Mouse (Mus musculus): Measurements from ENCODE around the gene Mecom. TPM values are rescaled to one million over a fixed set of nuclear protein-coding genes. Genes with fewer than 3 reads are reported as not detected.
A peak's percentile ranks its signal among the peaks of the same experiment; 100 is the strongest.

The Mecom gene
- polyA plus RNA-seq, 1 experiment from 2014 or later = 10.2 TPM

DNA sequence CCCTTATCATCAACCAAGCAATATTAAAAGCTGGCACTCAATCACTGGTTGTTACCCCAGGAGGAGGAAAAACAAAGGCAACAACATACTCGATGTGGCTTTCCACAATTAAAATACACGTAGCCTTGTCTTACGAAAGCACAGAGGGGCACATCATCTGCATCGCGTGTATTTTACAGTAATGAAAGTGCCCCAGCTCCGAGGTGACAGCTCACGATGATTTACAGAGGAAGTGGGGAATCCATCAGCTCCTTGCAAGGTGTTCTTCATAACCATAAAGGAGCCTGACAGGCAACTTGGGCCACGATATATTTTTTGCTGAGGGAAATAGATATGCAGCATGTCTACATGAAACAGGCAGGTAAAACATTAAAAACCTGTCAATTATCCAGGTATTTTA lies 341.7 kb downstream of the Mecom start:
- no peaks in the 10 kb centered on the region for H3K4me1 ChIP-seq (ENCODE audit: control insufficient read depth, insufficient read depth, low read length)

DNA sequence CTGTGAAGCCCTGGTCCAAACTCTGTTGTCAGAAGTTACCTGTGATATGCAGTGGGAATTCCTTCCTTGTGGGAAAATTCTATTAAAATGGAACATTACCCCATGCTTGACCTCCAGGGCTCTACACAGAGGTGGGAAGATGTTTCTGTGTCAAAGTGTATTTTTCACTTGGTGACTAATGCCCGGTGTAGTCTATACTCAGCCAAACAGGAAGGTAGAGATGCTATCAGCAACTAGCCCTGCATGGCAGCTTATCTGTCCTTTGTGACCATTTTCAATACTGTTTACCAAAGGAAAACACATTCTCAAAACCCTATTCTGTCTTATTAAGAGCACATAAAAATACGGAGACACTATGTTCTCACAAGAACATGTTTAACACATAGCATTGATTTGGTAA lies 344.0 kb downstream of the Mecom start:
- no peak overlapping the region for H3K27ac ChIP-seq (ENCODE audit: low read length)
- no peaks in the 10 kb centered on the region for H3K4me1 ChIP-seq (ENCODE audit: control insufficient read depth, insufficient read depth, low read length)
- ATAC-seq = no peak
- WGBS = 57% methylated on average over 2 of the region's 2 CpGs
- no peaks in the 10 kb centered on the region for H3K9me3 ChIP-seq (ENCODE audit: control insufficient read depth, low read length)
- H3K9ac ChIP-seq (ENCODE audit: low read depth, low read length) = no peak overlapping the region
- H3K4me3 ChIP-seq (ENCODE audit: low read length) = no peak overlapping the region
- H3K4me2 ChIP-seq (ENCODE audit: low read depth, low read length) = no peak overlapping the region
- H3K27me3 ChIP-seq (replicated peaks; ENCODE audit: control insufficient read depth, insufficient read depth, low read length) = no peaks in the 10 kb centered on the region
- no peaks in the 10 kb centered on the region for H3K36me3 ChIP-seq (ENCODE audit: control insufficient read depth, insufficient read depth, low read length)

More for the DNA sequence above, 341.7 kb downstream of the Mecom start:
- no peaks in the 10 kb centered on the region for H3K27me3 ChIP-seq (replicated peaks; ENCODE audit: control insufficient read depth, insufficient read depth, low read length)
- ATAC-seq = no peak
- H3K4me2 ChIP-seq (ENCODE audit: low read depth, low read length) = no peak overlapping the region
- H3K36me3 ChIP-seq (ENCODE audit: control insufficient read depth, insufficient read depth, low read length) = no peaks in the 10 kb centered on the region
- WGBS = 71% methylated on average over 8 of the region's 8 CpGs
- H3K4me3 ChIP-seq (ENCODE audit: low read length) = no peak overlapping the region
- H3K27ac ChIP-seq (ENCODE audit: low read length) = no peak overlapping the region
- H3K9ac ChIP-seq (ENCODE audit: low read depth, low read length) = no peak overlapping the region
- no peaks in the 10 kb centered on the region for H3K9me3 ChIP-seq (ENCODE audit: control insufficient read depth, low read length)

DNA sequence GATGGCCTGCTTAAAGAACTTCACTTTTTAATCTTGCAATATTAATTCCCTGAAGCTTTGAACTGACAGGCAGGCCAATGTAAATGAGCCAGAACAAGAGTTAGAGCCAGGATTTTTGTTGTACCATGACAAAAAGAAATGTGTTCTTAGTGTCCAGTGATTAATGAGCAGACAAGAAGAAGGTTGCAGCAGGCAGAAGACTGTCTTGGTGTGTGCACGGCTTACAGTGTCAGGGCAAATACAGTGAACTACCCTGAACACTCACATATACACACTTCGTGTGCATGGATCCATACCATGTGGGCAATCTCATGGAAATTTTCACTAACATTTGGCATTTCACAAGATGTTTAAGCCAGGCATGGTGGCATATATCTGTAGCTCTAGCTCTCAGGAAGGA lies 349.0 kb downstream of the Mecom start:
- H3K27ac ChIP-seq (ENCODE audit: low read length) = no peak overlapping the region
- no peaks in the 10 kb centered on the region for H3K9me3 ChIP-seq (ENCODE audit: control insufficient read depth, low read length)
- no peak overlapping the region for H3K9ac ChIP-seq (ENCODE audit: low read depth, low read length)
- H3K4me2 ChIP-seq (ENCODE audit: low read depth, low read length) = no peak overlapping the region
- H3K4me1 ChIP-seq (ENCODE audit: control insufficient read depth, insufficient read depth, low read length) = no peaks in the 10 kb centered on the region
- H3K27me3 ChIP-seq (replicated peaks; ENCODE audit: control insufficient read depth, insufficient read depth, low read length) = no peaks in the 10 kb centered on the region
- no peak for ATAC-seq
- H3K36me3 ChIP-seq (ENCODE audit: control insufficient read depth, insufficient read depth, low read length) = no peaks in the 10 kb centered on the region
- WGBS = 75% methylated on average over 2 of the region's 2 CpGs
- no peak overlapping the region for H3K4me3 ChIP-seq (ENCODE audit: low read length)

DNA sequence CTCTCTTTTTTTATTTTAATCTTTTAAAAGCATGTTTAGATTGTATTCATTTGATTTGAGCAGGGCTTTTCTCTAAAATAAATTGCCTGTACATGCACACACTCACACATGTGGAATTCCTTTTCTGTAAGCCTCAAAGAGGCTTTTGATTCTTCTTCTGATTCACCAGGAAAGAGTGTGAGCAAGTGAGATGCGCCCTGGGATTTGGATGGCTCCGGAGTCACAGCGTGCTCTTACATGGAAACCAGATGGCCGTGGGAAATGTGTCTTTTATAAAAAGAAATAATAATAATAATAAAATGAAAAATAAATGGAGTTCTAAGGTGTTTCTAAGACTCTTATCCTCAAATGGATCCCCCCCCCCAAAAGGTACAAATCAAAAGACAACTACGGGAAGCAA lies 349.6 kb downstream of the Mecom start:
- H3K9me3 ChIP-seq (ENCODE audit: control insufficient read depth, low read length) = no peaks in the 10 kb centered on the region
- no peak for ATAC-seq
- 87% methylated on average over 5 of the region's 5 CpGs for WGBS
- H3K9ac ChIP-seq (ENCODE audit: low read depth, low read length) = no peak overlapping the region
- H3K4me2 ChIP-seq (ENCODE audit: low read depth, low read length) = no peak overlapping the region
- H3K27ac ChIP-seq (ENCODE audit: low read length) = no peak overlapping the region
- H3K27me3 ChIP-seq (replicated peaks; ENCODE audit: control insufficient read depth, insufficient read depth, low read length) = no peaks in the 10 kb centered on the region
- no peaks in the 10 kb centered on the region for H3K36me3 ChIP-seq (ENCODE audit: control insufficient read depth, insufficient read depth, low read length)
- no peaks in the 10 kb centered on the region for H3K4me1 ChIP-seq (ENCODE audit: control insufficient read depth, insufficient read depth, low read length)
- no peak overlapping the region for H3K4me3 ChIP-seq (ENCODE audit: low read length)

DNA sequence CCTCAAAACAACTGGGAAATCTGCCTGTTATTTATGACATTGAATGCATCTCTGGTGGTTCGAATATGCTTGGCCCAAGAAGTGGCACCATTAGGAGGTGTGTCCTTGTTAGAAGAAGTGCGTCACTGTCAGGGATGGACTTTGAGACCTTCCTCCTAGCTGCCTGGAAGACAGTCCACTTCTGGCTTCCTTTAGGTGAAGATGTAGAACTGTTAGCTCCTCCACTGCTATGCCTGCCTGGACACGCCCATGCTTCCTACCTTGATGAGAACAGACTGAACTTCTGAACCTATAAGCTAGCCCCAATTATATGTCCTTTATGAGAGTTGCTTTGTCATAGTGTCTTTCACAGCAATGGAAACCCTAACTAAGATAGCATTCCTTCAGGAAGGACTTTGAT lies 352.6 kb downstream of the Mecom start:
- no peaks in the 10 kb centered on the region for H3K27me3 ChIP-seq (replicated peaks; ENCODE audit: control insufficient read depth, insufficient read depth, low read length)
- H3K9me3 ChIP-seq (ENCODE audit: control insufficient read depth, low read length) = no peaks in the 10 kb centered on the region
- ATAC-seq = peak; percentile 90
- no peaks in the 10 kb centered on the region for H3K4me1 ChIP-seq (ENCODE audit: control insufficient read depth, insufficient read depth, low read length)
- no peaks in the 10 kb centered on the region for H3K36me3 ChIP-seq (ENCODE audit: control insufficient read depth, insufficient read depth, low read length)
- H3K4me3 ChIP-seq (ENCODE audit: low read length) = no peak overlapping the region
- no peak overlapping the region for H3K9ac ChIP-seq (ENCODE audit: low read depth, low read length)
- H3K27ac ChIP-seq (ENCODE audit: low read length) = no peak overlapping the region
- WGBS = 66% methylated on average over 3 of the region's 3 CpGs
- no peak overlapping the region for H3K4me2 ChIP-seq (ENCODE audit: low read depth, low read length)

DNA sequence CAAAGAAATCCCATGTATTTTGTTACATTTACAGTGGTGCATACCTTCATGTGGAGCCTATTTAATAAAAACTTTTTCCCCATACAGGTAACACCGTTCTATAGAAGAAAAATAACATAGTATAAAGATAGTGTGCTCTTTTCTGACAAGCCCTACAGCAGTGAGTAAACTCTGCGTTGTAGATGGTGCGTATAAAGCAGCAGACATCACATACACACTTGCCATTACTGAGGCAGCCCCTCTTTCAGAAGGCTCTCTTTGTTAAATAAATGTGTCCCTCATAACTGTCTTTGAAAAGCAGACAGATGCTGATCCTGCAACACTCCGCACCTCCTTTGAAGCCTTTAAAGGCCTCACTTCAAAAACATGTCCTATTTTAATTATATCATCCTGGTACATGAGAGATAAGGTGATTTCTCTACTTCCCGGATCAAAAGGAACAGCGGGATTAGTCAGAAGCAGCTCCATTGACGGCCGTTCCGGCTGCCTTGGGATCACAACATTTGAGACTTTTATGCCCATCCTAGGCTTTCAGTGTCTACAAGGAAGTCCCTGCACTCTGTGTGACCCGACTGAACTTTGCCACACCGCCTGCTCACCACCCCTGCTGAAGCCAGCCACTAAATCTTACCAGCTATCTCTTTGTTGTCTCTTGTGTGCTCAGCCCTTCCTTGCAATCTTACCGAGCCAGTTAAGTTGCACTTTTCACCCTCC lies 355.4 kb downstream of the Mecom start:
- Histone ChIP-seq H3K4me3 (ENCODE audit: low read length) (no peak overlapping the region), H3K36me3 (ENCODE audit: control insufficient read depth, insufficient read depth, low read length) (no peaks in the 10 kb centered on the region), H3K4me2 (ENCODE audit: low read depth, low read length) (no peak overlapping the region), H3K27ac (ENCODE audit: low read length) (peak overlapping the region; percentile 21; the same call in 1 of the 2 replicates), H3K9ac (ENCODE audit: low read depth, low read length) (no peak overlapping the region), H3K4me1 (ENCODE audit: control insufficient read depth, insufficient read depth, low read length) (no peaks in the 10 kb centered on the region), H3K27me3 (replicated peaks; ENCODE audit: control insufficient read depth, insufficient read depth, low read length) (no peaks in the 10 kb centered on the region), H3K9me3 (ENCODE audit: control insufficient read depth, low read length) (no peaks in the 10 kb centered on the region)
- 32% methylated on average over 12 of the region's 12 CpGs for WGBS
- ATAC-seq = peak; percentile 78

DNA sequence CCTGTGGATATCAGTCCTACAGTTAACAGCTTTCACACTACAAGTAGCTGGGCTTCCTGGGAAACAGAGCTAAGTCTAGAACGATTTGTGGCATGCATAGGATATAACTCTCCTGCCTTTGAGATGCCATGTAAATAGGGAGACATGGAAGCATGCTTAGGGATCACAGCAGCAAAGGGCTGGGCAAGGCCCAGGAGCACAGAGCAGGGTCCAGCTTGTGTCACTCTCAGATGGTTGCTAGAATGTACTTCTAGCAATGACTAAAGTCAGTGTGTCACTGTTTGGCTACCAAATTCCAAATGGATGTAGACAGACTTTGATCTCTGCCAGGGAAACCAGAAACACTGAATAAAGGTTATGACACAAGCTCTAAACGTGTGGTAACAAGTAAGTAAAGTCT lies 358.5 kb downstream of the Mecom start:
- Histone ChIP-seq H3K36me3 (ENCODE audit: control insufficient read depth, insufficient read depth, low read length) (no peaks in the 10 kb centered on the region), H3K27me3 (replicated peaks; ENCODE audit: control insufficient read depth, insufficient read depth, low read length) (no peaks in the 10 kb centered on the region), H3K4me1 (ENCODE audit: control insufficient read depth, insufficient read depth, low read length) (no peaks in the 10 kb centered on the region), H3K4me3 (ENCODE audit: low read length) (no peak overlapping the region), H3K27ac (ENCODE audit: low read length) (no peak overlapping the region), H3K9me3 (ENCODE audit: control insufficient read depth, low read length) (no peaks in the 10 kb centered on the region), H3K9ac (ENCODE audit: low read depth, low read length) (no peak overlapping the region), H3K4me2 (ENCODE audit: low read depth, low read length) (no peak overlapping the region)
- ATAC-seq = peak; percentile 42; the same call in 1 of the 2 replicates
- WGBS = 69% methylated on average over 2 of the region's 2 CpGs

DNA sequence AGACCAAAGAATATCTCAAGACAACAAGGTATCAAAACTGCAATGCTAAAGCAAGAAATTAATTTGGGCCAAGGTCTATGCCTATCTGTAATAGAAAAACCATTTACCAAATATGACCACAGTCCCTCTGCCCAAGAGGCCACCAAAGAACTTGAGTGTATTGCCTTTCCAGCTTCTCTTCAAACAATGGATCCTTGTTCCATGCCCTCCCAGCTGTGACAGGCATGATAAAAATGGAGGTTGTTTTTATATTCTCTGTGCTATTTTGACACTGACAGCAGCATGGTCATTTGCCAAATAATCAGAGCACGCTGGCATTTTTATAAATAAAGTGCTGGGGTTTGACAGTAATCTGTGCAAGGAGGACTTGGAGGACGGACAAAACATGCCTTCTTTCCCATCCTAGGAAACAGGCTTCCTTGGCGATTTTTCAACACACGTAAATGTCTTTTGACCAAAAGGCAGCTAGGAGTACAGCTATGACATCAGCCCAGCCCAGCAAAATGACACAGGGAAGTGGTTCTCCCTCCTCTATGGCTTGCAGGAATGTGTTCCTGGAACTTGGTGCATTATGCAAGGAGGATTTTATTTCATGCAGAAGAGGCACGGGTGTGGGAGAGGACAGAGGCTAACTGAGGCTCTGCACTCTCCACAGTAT lies 359.9 kb downstream of the Mecom start:
- Histone ChIP-seq H3K4me1 (ENCODE audit: control insufficient read depth, insufficient read depth, low read length) (no peaks in the 10 kb centered on the region), H3K27me3 (replicated peaks; ENCODE audit: control insufficient read depth, insufficient read depth, low read length) (no peaks in the 10 kb centered on the region), H3K4me3 (ENCODE audit: low read length) (no peak overlapping the region), H3K4me2 (ENCODE audit: low read depth, low read length) (no peak overlapping the region), H3K9ac (ENCODE audit: low read depth, low read length) (no peak overlapping the region), H3K27ac (ENCODE audit: low read length) (no peak overlapping the region), H3K36me3 (ENCODE audit: control insufficient read depth, insufficient read depth, low read length) (no peaks in the 10 kb centered on the region), H3K9me3 (ENCODE audit: control insufficient read depth, low read length) (no peaks in the 10 kb centered on the region)
- ATAC-seq = no peak
- 55% methylated on average over 5 of the region's 5 CpGs for WGBS

DNA sequence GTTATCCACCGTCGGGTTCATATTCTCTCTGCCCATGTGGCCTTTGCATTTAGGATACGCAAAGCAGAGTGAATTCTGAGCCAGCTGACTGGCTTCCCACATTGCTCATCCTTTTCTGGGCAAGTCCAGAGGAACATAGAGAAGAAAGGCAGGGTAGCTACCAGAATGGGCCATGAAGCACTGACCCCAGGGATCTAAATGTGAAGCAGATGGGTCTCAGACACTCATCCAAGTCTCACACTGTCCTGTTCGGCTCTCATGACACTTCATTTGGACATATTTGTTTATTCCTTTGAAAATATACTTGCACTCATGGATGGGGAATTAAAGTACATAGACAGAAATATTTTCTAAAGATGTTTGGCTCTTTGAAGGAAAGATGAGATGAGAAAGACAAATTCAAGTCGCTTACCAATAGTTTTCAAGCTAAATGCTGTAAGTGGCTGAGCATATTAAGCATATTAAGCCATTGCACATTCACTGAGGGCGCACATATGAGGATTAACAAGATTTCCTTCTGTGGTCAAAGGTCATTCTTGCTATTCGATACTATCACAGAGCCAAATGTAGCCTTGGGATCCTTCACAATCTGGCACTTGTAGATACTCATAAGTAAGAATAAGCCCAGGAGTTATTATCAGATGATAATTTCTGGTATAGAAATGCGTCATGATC lies 365.9 kb downstream of the Mecom start:
- Histone ChIP-seq H3K36me3 (ENCODE audit: control insufficient read depth, insufficient read depth, low read length) (no peaks in the 10 kb centered on the region), H3K9ac (ENCODE audit: low read depth, low read length) (no peak overlapping the region), H3K27me3 (replicated peaks; ENCODE audit: control insufficient read depth, insufficient read depth, low read length) (no peaks in the 10 kb centered on the region), H3K4me1 (ENCODE audit: control insufficient read depth, insufficient read depth, low read length) (no peaks in the 10 kb centered on the region), H3K4me2 (ENCODE audit: low read depth, low read length) (no peak overlapping the region), H3K9me3 (ENCODE audit: control insufficient read depth, low read length) (no peaks in the 10 kb centered on the region), H3K4me3 (ENCODE audit: low read length) (no peak overlapping the region), H3K27ac (ENCODE audit: low read length) (no peak overlapping the region)
- WGBS = 77% methylated on average over 8 of the region's 8 CpGs
- no peak for ATAC-seq
